Mouse (Mus musculus) adrenal gland, adult 10 weeks (tissue): ENCODE measurements around the gene Etfdh. TPM values are rescaled to one million over a fixed set of nuclear protein-coding genes. Genes with fewer than 3 reads are reported as not detected.

Experiments
- polyA plus RNA-seq: library from polyadenylated mRNA; stranded (reverse); fragments of 350-450 nt; fragmentation: Illumina TruSeq; extraction: RNeasy Lipid Tissue Mini Kit (QIAGEN cat#74804); gene quantifications from one replicate; pipeline ENCODE4 v1.2.3, GENCODE M21; 2014; ENCODE audit warnings: low read depth, low replicate concordance

Gene Etfdh
- 406 TPM for polyA plus RNA-seq

DNA sequence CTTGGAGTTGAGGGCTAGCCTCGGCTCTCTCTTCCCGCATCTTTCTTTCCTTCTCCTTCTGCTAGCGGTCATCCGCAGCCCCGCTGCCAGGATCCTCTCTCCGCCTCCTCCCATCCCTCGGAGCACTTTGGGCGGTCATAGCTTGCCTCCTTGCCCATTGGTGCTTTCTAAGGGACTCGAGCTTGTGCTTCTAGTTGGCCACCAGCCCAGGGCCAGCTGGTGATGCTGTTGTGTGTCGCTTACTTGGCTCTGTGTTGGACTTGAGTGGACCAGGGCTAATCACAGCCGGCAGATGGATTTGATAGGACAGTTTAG, at the start of gene Etfdh:
Gene Etfdh, minus strand, starts transcription at position 85 of the 315 bp plus-strand sequence.

DNA sequence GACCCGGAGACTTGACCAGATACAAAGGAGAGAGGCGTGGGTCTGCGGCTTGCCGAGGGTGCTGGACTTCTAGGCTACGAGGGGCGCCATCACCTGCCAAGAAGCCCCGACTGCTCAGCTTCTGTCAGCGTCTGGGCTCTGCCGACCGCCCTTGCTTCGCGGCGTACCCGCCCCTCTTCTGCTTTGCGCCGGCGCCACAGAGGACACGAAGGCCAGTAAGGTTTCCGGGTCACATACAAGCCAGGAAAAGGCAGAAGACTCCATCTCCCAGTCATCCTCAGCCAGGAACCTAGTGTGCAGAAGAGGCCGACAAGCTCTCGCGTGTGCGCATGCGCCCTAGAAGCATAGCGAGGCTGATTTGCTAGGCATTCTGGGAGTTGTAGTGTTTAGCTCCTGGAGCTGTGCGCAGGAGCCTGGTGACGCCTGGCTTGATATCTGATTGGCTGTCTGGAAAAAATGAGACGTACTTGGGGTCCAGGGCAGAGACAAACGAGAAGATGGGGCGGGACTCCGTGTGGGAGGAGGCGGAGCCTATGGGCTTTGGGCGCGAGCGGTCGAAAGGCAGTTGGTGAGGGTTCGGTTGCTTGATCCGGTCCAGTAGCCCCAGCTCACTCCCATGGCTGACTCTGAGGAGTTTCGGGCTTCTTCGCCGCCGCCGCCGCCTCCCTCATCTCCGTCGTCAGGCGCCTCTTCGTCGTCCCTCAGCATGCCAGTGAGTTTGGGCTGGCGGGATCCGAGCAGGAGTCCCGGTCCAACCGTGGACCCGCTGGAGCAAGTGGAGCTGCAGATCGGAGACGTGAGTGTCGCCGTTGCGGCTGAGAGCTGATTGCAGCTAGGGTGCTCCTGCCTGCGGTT, 512 bp downstream of the Etfdh start, which contains the start of gene 4930579G24Rik:
Gene 4930579G24Rik, plus strand, starts transcription at position 519 of the 855 bp plus-strand sequence.

DNA sequence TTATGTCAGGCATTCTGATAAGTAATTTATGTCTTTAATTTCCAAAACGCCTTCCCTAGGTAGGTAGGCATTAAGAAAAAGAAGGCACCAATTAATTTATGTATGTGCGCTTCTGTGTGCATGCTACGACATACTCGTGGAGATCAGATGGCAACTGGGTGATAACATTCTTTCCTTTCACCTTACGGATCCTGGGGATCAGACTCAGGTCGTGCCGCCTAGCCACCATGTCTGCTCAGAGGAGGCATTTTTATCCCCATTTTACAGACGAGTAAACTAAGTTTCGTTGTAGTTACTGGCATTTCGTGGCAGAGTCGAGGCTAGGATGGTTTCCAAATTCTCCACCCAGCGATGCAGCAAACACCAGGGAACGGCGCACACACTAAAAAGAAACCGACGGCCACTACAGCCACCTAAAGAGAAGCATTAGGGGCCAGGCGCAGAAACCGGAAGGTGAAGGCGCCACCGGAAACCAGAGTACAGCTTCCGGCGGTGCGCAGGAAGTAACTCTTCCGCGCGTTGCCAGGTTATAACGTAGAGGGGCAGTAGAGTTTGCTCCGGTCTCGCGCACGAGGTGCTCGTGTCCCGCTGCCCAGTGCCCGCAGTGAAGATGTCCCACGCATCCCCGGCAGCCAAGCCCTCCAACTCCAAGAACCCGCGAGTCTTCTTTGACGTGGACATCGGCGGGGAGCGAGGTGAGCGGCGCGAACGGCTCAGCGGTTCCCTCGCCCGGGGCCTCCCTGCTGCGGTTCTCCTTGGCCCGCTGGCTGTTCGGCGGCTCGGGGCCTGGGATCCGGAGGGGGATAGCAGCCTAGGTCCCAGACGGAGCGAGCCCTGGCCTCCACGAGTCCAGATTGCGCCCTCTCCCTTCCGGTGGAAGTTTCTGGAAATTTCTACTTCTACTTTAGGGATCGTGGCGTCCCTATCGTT, 38.2 kb downstream of the Etfdh start, which contains the start of gene Ppid:
Gene Ppid, plus strand, starts transcription at position 480 of the 930 bp plus-strand sequence.

DNA sequence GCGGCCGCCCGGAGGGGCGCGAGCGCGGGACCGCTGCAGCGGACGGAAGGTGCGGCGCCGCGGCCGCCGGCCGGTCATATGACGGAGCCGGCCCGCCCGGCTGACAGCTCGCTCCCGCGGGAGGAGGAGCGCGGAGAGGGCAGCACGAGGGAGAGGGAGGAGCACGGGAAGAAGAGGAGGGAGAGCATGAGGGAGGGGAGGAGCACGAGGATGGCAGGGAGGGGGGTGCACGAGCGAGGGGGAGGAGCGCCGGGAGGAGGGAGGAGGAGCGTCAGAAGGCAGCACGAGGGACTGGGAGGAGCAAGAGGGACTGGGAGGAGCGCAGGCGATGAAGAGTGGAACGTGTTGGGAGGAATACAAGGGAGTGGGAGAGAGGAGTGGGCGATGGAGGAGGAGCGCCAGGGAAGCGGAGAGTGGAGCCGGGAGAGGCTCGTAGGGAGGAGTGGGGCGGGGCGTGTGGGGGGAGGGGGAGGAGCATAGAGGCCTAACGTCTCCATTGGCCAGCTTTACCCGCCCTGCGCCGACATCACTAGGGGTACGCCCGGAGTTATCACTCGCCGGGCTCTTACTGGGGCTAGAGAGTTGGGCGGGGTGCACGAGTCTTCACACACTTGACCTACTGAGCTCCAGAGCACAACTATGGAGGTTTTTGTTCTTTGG, 61.5 kb downstream of the Etfdh start, which contains the start of gene Fnip2:
Gene Fnip2, minus strand, starts transcription at position 94 of the 660 bp plus-strand sequence.

Other genes with a start within 250 kb of the Etfdh start
- gene Fnip2, start 61.7 kb downstream of the Etfdh start, polyA plus RNA-seq: 4.8 TPM
- gene Ppid, start 38.2 kb downstream of the Etfdh start, polyA plus RNA-seq: 275 TPM
- 5.8 TPM for gene 4930579G24Rik, start 421 bp downstream of the Etfdh start, polyA plus RNA-seq
- gene Rxfp1, start 108.4 kb upstream of the Etfdh start, polyA plus RNA-seq: not detected
- gene Tmem144, start 223.3 kb upstream of the Etfdh start, polyA plus RNA-seq: 56.9 TPM